8 mouse cellular contexts compared by ENCODE assay signal in the genomic region with DNA sequence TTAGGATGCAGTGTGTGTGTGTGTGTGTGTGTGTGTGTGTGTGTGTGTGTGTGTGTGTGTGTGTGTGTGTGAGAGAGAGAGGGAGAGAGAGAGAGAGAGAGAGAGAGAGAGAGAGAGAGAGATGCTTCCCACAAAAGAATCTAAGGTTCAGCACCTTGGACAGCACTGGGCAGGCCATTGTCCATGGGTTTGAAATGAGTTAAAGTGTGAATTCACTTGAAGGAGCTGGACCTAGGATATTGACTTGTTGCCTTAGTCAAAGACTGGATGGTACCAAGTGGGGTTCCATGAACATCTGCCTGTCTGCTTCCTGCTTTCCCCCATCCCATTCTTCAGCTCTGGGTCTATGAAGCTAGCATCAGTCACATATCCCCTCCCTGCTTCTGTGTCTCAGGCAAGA. TPM values are rescaled to one million over a fixed set of nuclear protein-coding genes. Genes with fewer than 3 reads are reported as not detected.
A peak's percentile ranks its signal among the peaks of the same experiment; 100 is the strongest.
DNase-seq lines count a peak whose midpoint lies in the region; ATAC-seq and TF ChIP-seq lines count a peak whose summit lies in the region.
"Not testable (repeated sequence)": the region's sequence is repeated elsewhere in the genome, so short reads cannot be mapped to it uniquely, and the experiment has no call there.

No protein-coding gene starts in this region.

- H3K9me3 ChIP-seq in forebrain, embryonic 10.5 days; hindbrain, embryonic 11.5 days (ENCODE audit: control insufficient read depth, low read length); limb, embryonic 11.5 days (ENCODE audit: control insufficient read depth, low read length); midbrain, embryonic 14.5 days (ENCODE audit: control insufficient read depth, low read length): not testable (repeated sequence)

- not testable (repeated sequence) for H3K4me1 ChIP-seq in cortical plate, adult 2 months (ENCODE audit: control insufficient read depth, insufficient read depth, low read length); forebrain, embryonic 10.5 days; hindbrain, embryonic 11.5 days (replicated peaks; ENCODE audit: control insufficient read depth, insufficient read depth, low read length); limb, embryonic 11.5 days (ENCODE audit: control insufficient read depth, insufficient read depth, low read length); midbrain, embryonic 14.5 days (ENCODE audit: control insufficient read depth, insufficient read depth, low read length)

- not testable (repeated sequence) for H3K36me3 ChIP-seq in forebrain, embryonic 10.5 days (replicated peaks); hindbrain, embryonic 11.5 days (ENCODE audit: control insufficient read depth, insufficient read depth, low read length); limb, embryonic 11.5 days (ENCODE audit: control insufficient read depth, insufficient read depth, low read length); midbrain, embryonic 14.5 days (ENCODE audit: control insufficient read depth, insufficient read depth, low read length)

- not testable (repeated sequence) for H3K4me3 ChIP-seq in cortical plate, adult 2 months (ENCODE audit: insufficient read depth, low read length); forebrain, embryonic 10.5 days; hindbrain, embryonic 11.5 days (ENCODE audit: low read depth, low read length); limb, embryonic 11.5 days (ENCODE audit: low read depth, low read length); midbrain, embryonic 14.5 days (replicated peaks; ENCODE audit: low read depth, low read length)

- not testable (repeated sequence) for H3K4me2 ChIP-seq in hindbrain, embryonic 11.5 days (replicated peaks; ENCODE audit: low read depth, low read length); limb, embryonic 11.5 days (ENCODE audit: low read depth, severe bottlenecking); midbrain, embryonic 14.5 days (ENCODE audit: low read length)

- not testable (repeated sequence) for TF ChIP-seq POLR2A in cortical plate, adult 2 months (IDR thresholded peaks at IDR 0.05; ENCODE audit: extremely low read depth, insufficient read depth, low read length)

- peak overlapping the region; percentile 88 for H3K27ac ChIP-seq in cortical plate, adult 2 months (ENCODE audit: insufficient read depth, low read length)
- not testable (repeated sequence) for H3K27ac ChIP-seq in forebrain, embryonic 10.5 days; hindbrain, embryonic 11.5 days (ENCODE audit: low read depth, low read length); limb, embryonic 11.5 days (replicated peaks; ENCODE audit: low read depth, low read length); midbrain, embryonic 14.5 days (replicated peaks; ENCODE audit: low read depth, low read length)

- not testable (repeated sequence) for ATAC-seq in hindbrain, embryonic 11.5 days (ENCODE audit: low FRiP score); limb, embryonic 11.5 days (ENCODE audit: insufficient number of reproducible peaks, low FRiP score, low TSS enrichment, low read depth); midbrain, embryonic 14.5 days (ENCODE audit: low FRiP score, low TSS enrichment)

- H3K9ac ChIP-seq in hindbrain, embryonic 11.5 days (ENCODE audit: low read depth, low read length); limb, embryonic 11.5 days (ENCODE audit: low read length); midbrain, embryonic 14.5 days (replicated peaks; ENCODE audit: low read length): not testable (repeated sequence)

- DNase-seq in 416B (ENCODE audit: low read depth) (peak; percentile 33), R1 (ENCODE audit: low read depth, low spot score) (peak; percentile 48)
- DNase-seq in forebrain, embryonic 10.5 days (ENCODE audit: extremely low spot score, low spot score): peak; percentile 37
- peak; percentile 55 for DNase-seq in hindbrain, embryonic 11.5 days (ENCODE audit: low spot score)
- DNase-seq in limb, embryonic 11.5 days (ENCODE audit: low spot score): peak; percentile 66
- DNase-seq in midbrain, embryonic 14.5 days: peak; percentile 35
- peak; percentile 19 for DNase-seq in thymus, postnatal 0 days (ENCODE audit: low spot score)

- not testable (repeated sequence) for H3K27me3 ChIP-seq in forebrain, embryonic 10.5 days (ENCODE audit: poor library complexity, severe bottlenecking); hindbrain, embryonic 11.5 days (ENCODE audit: control insufficient read depth, insufficient read depth, low read length); limb, embryonic 11.5 days (ENCODE audit: control insufficient read depth, insufficient read depth, low read length); midbrain, embryonic 14.5 days (ENCODE audit: control insufficient read depth, insufficient read depth, low read length)

- not testable (repeated sequence) for TF ChIP-seq CTCF in cortical plate, adult 2 months (IDR thresholded peaks at IDR 0.05; ENCODE audit: extremely low read depth, insufficient read depth, low read length)

RNA-seq across cellular contexts. Expression of a gene that starts 17.8 kb away (rescaled TPM):
- polyA plus RNA-seq in cortical plate, adult 2 months (2012; rRNA removed): 43.8 and 46.9 TPM in 2 replicates
- polyA plus RNA-seq in forebrain, embryonic 10.5 days (2016; fragmentation: Nextera tagmentation; extraction: Ambion mirVana): 41.2 and 46.5 TPM in 2 replicates
- polyA plus RNA-seq in hindbrain, embryonic 11.5 days (2014; fragmentation: Nextera tagmentation; extraction: Ambion mirVana): 46.8 and 50.7 TPM in 2 replicates
- polyA plus RNA-seq in limb, embryonic 11.5 days (2014; fragmentation: Nextera tagmentation; extraction: Ambion mirVana): 45.1 and 52.7 TPM in 2 replicates
- polyA plus RNA-seq in midbrain, embryonic 14.5 days (2014; fragmentation: Nextera tagmentation; extraction: Ambion mirVana): 41.4 and 42.8 TPM in 2 replicates
- 91.7 and 101 TPM in 2 replicates for polyA plus RNA-seq in thymus, postnatal 0 days (2015; fragmentation: Nextera tagmentation; extraction: Ambion mirVana)
